Comparison of ENCODE assay signal across 11 mouse cellular contexts in the genomic region with DNA sequence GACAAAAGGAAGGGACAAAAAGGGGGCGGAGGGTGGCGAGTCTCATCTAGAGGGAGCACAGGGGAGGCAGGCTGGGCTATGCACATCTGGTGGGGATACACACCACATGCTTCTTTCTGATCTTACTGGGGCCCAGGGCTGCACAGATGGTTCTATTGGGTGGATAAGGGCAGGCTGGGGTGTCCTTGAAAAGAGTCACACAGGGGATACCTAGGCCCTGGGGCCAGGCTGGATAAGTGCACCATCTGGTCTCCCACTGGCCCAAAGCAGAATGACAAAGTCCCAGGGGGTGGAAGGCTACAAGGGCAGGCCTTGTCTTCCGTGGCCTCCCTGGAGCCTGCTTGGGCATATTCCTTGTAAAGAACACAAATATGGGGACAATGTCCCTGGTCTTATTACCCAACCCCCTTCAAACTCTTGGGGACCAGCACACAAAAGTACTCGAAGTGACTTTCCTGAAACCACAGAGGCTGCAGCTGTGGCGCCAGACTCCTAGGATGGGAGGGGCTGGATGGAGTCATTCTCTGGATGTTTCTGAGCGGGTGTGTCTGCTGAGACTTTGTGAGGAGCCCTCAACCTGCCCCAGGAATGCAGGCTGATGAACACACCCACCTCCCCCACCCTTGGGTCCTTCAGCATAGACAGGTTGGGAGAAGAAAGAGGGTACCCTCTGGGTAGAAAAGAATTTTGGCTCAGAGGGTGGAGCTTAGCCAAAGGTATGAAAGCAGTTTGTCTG. TPM values are rescaled to one million over a fixed set of nuclear protein-coding genes. Genes with fewer than 3 reads are reported as not detected.
DNase-seq lines count a peak whose midpoint lies in the region; ATAC-seq and TF ChIP-seq lines count a peak whose summit lies in the region.
"Had no signal": no experiment of that assay in that cellular context is flagged by ENCODE, and none has a peak within 500 bp of the region (broad histone marks: within the 10 kb centered on the region; RNA-seq: fewer than 3 reads in every experiment).

No protein-coding gene starts in this region.

- no peak for TF ChIP-seq CTCF in midbrain, postnatal 0 days (IDR thresholded peaks at IDR 0.05)

- WGBS in midbrain, embryonic 12.5 days: 76% methylated on average over 6 of the region's 6 CpGs
- WGBS in midbrain, postnatal 0 days: 65% methylated on average over 6 of the region's 6 CpGs
- 53% methylated on average over 6 of the region's 6 CpGs for WGBS in hindbrain, embryonic 13.5 days

- no peaks in the 10 kb centered on the region for H3K27me3 ChIP-seq in midbrain, embryonic 12.5 days
- no peaks in the 10 kb centered on the region for H3K27me3 ChIP-seq in midbrain, postnatal 0 days (ENCODE audit: insufficient read depth, low read length)
- H3K27me3 ChIP-seq in hindbrain, embryonic 13.5 days: no peaks in the 10 kb centered on the region
- H3K27me3 ChIP-seq: liver, embryonic 12.5 days had no signal

- no peak overlapping the region for H3K27ac ChIP-seq in midbrain, embryonic 12.5 days (replicated peaks)
- no peak overlapping the region for H3K27ac ChIP-seq in midbrain, postnatal 0 days (ENCODE audit: low read depth, low read length)
- H3K27ac ChIP-seq in hindbrain, embryonic 13.5 days: 0 out of 2 replicates have a peak overlapping the region, but pooled peaks have one; percentile 8
- H3K27ac ChIP-seq: liver, embryonic 12.5 days had no signal

- no peak overlapping the region for H3K4me3 ChIP-seq in midbrain, embryonic 12.5 days
- no peak overlapping the region for H3K4me3 ChIP-seq in midbrain, postnatal 0 days (ENCODE audit: low read depth, low read length)
- no peak overlapping the region for H3K4me3 ChIP-seq in hindbrain, embryonic 13.5 days
- H3K4me3 ChIP-seq: liver, embryonic 12.5 days had no signal

- H3K9me3 ChIP-seq in midbrain, embryonic 12.5 days: no peaks in the 10 kb centered on the region
- no peaks in the 10 kb centered on the region for H3K9me3 ChIP-seq in midbrain, postnatal 0 days (ENCODE audit: low read length)
- H3K9me3 ChIP-seq in hindbrain, embryonic 13.5 days: no peaks in the 10 kb centered on the region
- H3K9me3 ChIP-seq: liver, embryonic 12.5 days had no signal

- no peak overlapping the region for H3K4me2 ChIP-seq in midbrain, embryonic 12.5 days (replicated peaks)
- no peak overlapping the region for H3K4me2 ChIP-seq in midbrain, postnatal 0 days (ENCODE audit: low read depth, low read length, poor library complexity, severe bottlenecking)
- H3K4me2 ChIP-seq in hindbrain, embryonic 13.5 days: no peak overlapping the region
- H3K4me2 ChIP-seq: liver, embryonic 12.5 days had no signal

- peak; percentile 27 for ATAC-seq in midbrain, embryonic 12.5 days (ENCODE audit: low FRiP score, low read depth)
- ATAC-seq in midbrain, postnatal 0 days (ENCODE audit: low FRiP score): no peak
- no peak for ATAC-seq in hindbrain, embryonic 13.5 days (ENCODE audit: low FRiP score)
- ATAC-seq: liver, embryonic 12.5 days had no signal

- peaks cover 95% of the 10 kb centered on the region for H3K36me3 ChIP-seq in midbrain, embryonic 12.5 days
- peaks cover 80% of the 10 kb centered on the region for H3K36me3 ChIP-seq in midbrain, postnatal 0 days (ENCODE audit: insufficient read depth, low read length)
- peaks cover 92% of the 10 kb centered on the region for H3K36me3 ChIP-seq in hindbrain, embryonic 13.5 days

- peak overlapping the region; percentile 15; the same call in 1 of the 2 replicates for H3K9ac ChIP-seq in midbrain, embryonic 12.5 days (replicated peaks)
- H3K9ac ChIP-seq in midbrain, postnatal 0 days (replicated peaks; ENCODE audit: low read length, poor library complexity, severe bottlenecking): no peak overlapping the region
- no peak overlapping the region for H3K9ac ChIP-seq in hindbrain, embryonic 13.5 days
- H3K9ac ChIP-seq: liver, embryonic 12.5 days had no signal

- no peaks in the 10 kb centered on the region for H3K4me1 ChIP-seq in midbrain, embryonic 12.5 days
- no peaks in the 10 kb centered on the region for H3K4me1 ChIP-seq in midbrain, postnatal 0 days (ENCODE audit: insufficient read depth, low read length)
- H3K4me1 ChIP-seq in hindbrain, embryonic 13.5 days (replicated peaks): peaks cover 8% of the 10 kb centered on the region; the same call in 1 of the 2 replicates

- DNase-seq in midbrain, postnatal 0 days (ENCODE audit: low spot score): no peak
- peak; percentile 40 for DNase-seq in Muller cell, postnatal 12 days (ENCODE audit: inconsistent ontology term)
- DNase-seq in lung, postnatal 4 days: peak; percentile 63 to 86
- DNase-seq in spleen, postnatal 4 days (ENCODE audit: low spot score in 2 of 2): no peak
- no peak for DNase-seq in layer of hippocampus, adult 11-12 months (ENCODE audit: low spot score)
- DNase-seq: adrenal gland, postnatal 36 days; cerebellum, adult 11 months; right cerebral cortex, adult 18-20 months had no signal

RNA-seq across cellular contexts. Expression of a gene that starts 49.4 kb away (rescaled TPM):
- polyA plus RNA-seq in midbrain, embryonic 12.5 days (2016; fragmentation: Nextera tagmentation; extraction: Ambion mirVana): 57.0 and 57.2 TPM in 2 replicates
- 88.8 and 90.9 TPM in 2 replicates for total RNA-seq in midbrain, postnatal 0 days (2014; rRNA removed)
- polyA plus RNA-seq in midbrain, postnatal 0 days (2015; fragmentation: Nextera tagmentation; extraction: Ambion mirVana): 32.0 and 34.8 TPM in 2 replicates
- polyA plus RNA-seq in hindbrain, embryonic 13.5 days (2015; fragmentation: Nextera tagmentation; extraction: Ambion mirVana): 52.0 and 55.1 TPM in 2 replicates

Comparison
In these comparisons a context has a peak if more than half of its experiments do, and no peak if none do; other contexts are left out.
1. DNase-seq: peak in Muller cell, postnatal 12 days (single experiment) and lung, postnatal 4 days (2 of 2); none in midbrain, postnatal 0 days (single experiment), spleen, postnatal 4 days (0 of 2) and layer of hippocampus, adult 11-12 months (single experiment).